Mouse (Mus musculus) forebrain, postnatal 0 days (tissue): ENCODE measurements at regions not wholly inside any gene's neighbourhood (a gene's known extent, or its start where the extent isn't known, plus 50 kb on each side); places are given as distances from the start of the nearest gene placed in this dataset.
"Not testable (repeated sequence)": the region's sequence is repeated elsewhere in the genome, so short reads cannot be mapped to it uniquely, and the experiment has no call there.

Source experiments
- ATAC-seq: fragments of 200-750 bp; cut with Nextera tagmentation; 2 replicates; pipeline ENCODE4 v1.8.0; 2017; ENCODE audit warnings: mild to moderate bottlenecking, moderate library complexity
- DNase-seq: peaks from one replicate; pipeline ENCODE4 v3.0.0-alpha.2; 2015
- H3K27ac ChIP-seq: fragments of 300-500 bp; sonication (generic); 2 replicates; pipeline ENCODE4 v1.5.1; 2014; ENCODE audit warnings: low read depth, mild to moderate bottlenecking, antibody characterized with exemption, low read length, moderate library complexity, mixed read lengths
- H3K27me3 ChIP-seq: fragments of 300-500 bp; sonication (generic); 2 replicates; pipeline ENCODE4 v1.6.1; 2014; ENCODE audit warnings: mild to moderate bottlenecking, low read length, mixed read lengths; ENCODE audit not compliant: insufficient read depth
- H3K36me3 ChIP-seq: fragments of 300-500 bp; sonication (generic); 2 replicates; pipeline ENCODE4 v1.6.1; 2014; ENCODE audit warnings: mild to moderate bottlenecking, moderate library complexity; ENCODE audit not compliant: insufficient read depth
- H3K4me1 ChIP-seq: fragments of 300-500 bp; sonication (generic); 2 replicates; pipeline ENCODE4 v1.6.1; 2014; ENCODE audit warnings: antibody characterized with exemption; ENCODE audit not compliant: insufficient read depth
- H3K4me2 ChIP-seq: fragments of 300-500 bp; sonication (generic); 2 replicates; pipeline ENCODE4 v1.6.1; 2014; ENCODE audit warnings: low read depth, mild to moderate bottlenecking, moderate library complexity
- H3K4me3 ChIP-seq: fragments of 300-500 bp; sonication (generic); 2 replicates; pipeline ENCODE4 v1.5.1; 2014; ENCODE audit warnings: low read depth, low read length, mixed read lengths
- H3K9ac ChIP-seq: fragments of 300-500 bp; sonication (generic); 2 replicates; pipeline ENCODE4 v1.6.1; 2014; ENCODE audit warnings: mild to moderate bottlenecking
- H3K9me3 ChIP-seq: fragments of 300-500 bp; sonication (generic); 2 replicates; pipeline ENCODE4 v1.6.1; 2016; ENCODE audit warnings: low read length
- CTCF ChIP-seq: sonication (generic); IDR thresholded peaks from 2 replicates; pipeline ENCODE4 v1.5.1; 2016; ENCODE audit warnings: antibody characterized with exemption, control low read depth, low read depth
- WGBS: fragments of 180-500 bp; shearing (Covaris S2); extraction: QIAGEN DNeasy Blood & Tissue Kit; methylation state at CpG from one replicate; pipeline ENCODE4 v1.1.7; 2014; 5-methylcytosine and 5-hydroxymethylcytosine counted together

GRCm38 (mm10) chr12:47164031-47164717 is 345.4 kb upstream of the Nova1 start:
- H3K27ac ChIP-seq: 0 out of 2 replicates have a peak overlapping the region, but pooled peaks have one; percentile 0
- peak overlapping the region; percentile 46 for H3K9ac ChIP-seq
- ATAC-seq (peak; percentile 95), DNase-seq (peak; percentile 81)
- no peaks in the 10 kb centered on the region; the same call in 1 of the 2 replicates for H3K27me3 ChIP-seq
- H3K4me2 ChIP-seq: peak overlapping the region; percentile 34
- WGBS: 4% methylated on average over 15 of the region's 15 CpGs
- H3K36me3 ChIP-seq: no peaks in the 10 kb centered on the region
- H3K9me3 ChIP-seq: no peaks in the 10 kb centered on the region
- TF ChIP-seq CTCF: no peak
- H3K4me3 ChIP-seq: peak overlapping the region; percentile 28
- H3K4me1 ChIP-seq: no peaks in the 10 kb centered on the region; the same call in 1 of the 2 replicates

GRCm38 (mm10) chr12:47163171-47163570 is 344.4 kb upstream of the Nova1 start:
- H3K27me3 ChIP-seq: no peaks in the 10 kb centered on the region
- peak overlapping the region; percentile 19; the same call in 1 of the 2 replicates for H3K4me2 ChIP-seq
- ATAC-seq (no peak), DNase-seq (peak; percentile 39)
- H3K4me1 ChIP-seq: no peaks in the 10 kb centered on the region; the same call in 1 of the 2 replicates
- TF ChIP-seq CTCF: no peak
- WGBS: 5% methylated on average over 1 of the region's 1 CpGs
- no peak overlapping the region for H3K4me3 ChIP-seq
- H3K9ac ChIP-seq: no peak overlapping the region
- no peaks in the 10 kb centered on the region for H3K9me3 ChIP-seq
- no peaks in the 10 kb centered on the region for H3K36me3 ChIP-seq
- H3K27ac ChIP-seq: no peak overlapping the region

GRCm38 (mm10) chr12:47162624-47163151 is 344.0 kb upstream of the Nova1 start:
- Histone ChIP-seq H3K27ac (no peak overlapping the region), H3K4me3 (no peak overlapping the region), H3K27me3 (no peaks in the 10 kb centered on the region), H3K4me2 (no peak overlapping the region; the same call in 1 of the 2 replicates), H3K9ac (no peak overlapping the region), H3K4me1 (no peaks in the 10 kb centered on the region; the same call in 1 of the 2 replicates), H3K9me3 (no peaks in the 10 kb centered on the region), H3K36me3 (no peaks in the 10 kb centered on the region)
- DNase-seq (peak; percentile 22), ATAC-seq (peak; percentile 30; the same call in 1 of the 2 replicates)
- TF ChIP-seq CTCF: no peak
- 7% methylated on average over 6 of the region's 6 CpGs for WGBS

- DNase-seq: peak; percentile 1
- H3K36me3 ChIP-seq: no peaks in the 10 kb centered on the region
- no peaks in the 10 kb centered on the region for H3K27me3 ChIP-seq
- no peak for TF ChIP-seq CTCF
- no peak overlapping the region for H3K4me3 ChIP-seq
- H3K9me3 ChIP-seq: no peaks in the 10 kb centered on the region
- ATAC-seq: no peak
- no peak overlapping the region for H3K4me2 ChIP-seq
- H3K4me1 ChIP-seq: no peaks in the 10 kb centered on the region; the same call in 1 of the 2 replicates
- 60% methylated on average over 1 of the region's 1 CpGs for WGBS
- H3K9ac ChIP-seq: no peak overlapping the region
- no peak overlapping the region for H3K27ac ChIP-seq
These were observed 341.9 kb upstream of the Nova1 start for GRCm38 (mm10) chr12:47160626-47161025.

GRCm38 (mm10) chr12:47155916-47156315 is 337.2 kb upstream of the Nova1 start:
- WGBS: 35% methylated on average over 3 of the region's 3 CpGs
- not testable (repeated sequence) for H3K4me1 ChIP-seq, H3K27ac ChIP-seq, H3K9ac ChIP-seq, H3K9me3 ChIP-seq, H3K27me3 ChIP-seq, H3K4me3 ChIP-seq, H3K36me3 ChIP-seq, ATAC-seq, DNase-seq, H3K4me2 ChIP-seq

GRCm38 (mm10) chr12:47140677-47141076 is 321.9 kb upstream of the Nova1 start:
- Histone ChIP-seq H3K4me2 (no peak overlapping the region), H3K4me3 (no peak overlapping the region), H3K36me3 (no peaks in the 10 kb centered on the region), H3K4me1 (no peaks in the 10 kb centered on the region), H3K9me3 (no peaks in the 10 kb centered on the region), H3K27ac (no peak overlapping the region), H3K27me3 (no peaks in the 10 kb centered on the region), H3K9ac (no peak overlapping the region)
- 39% methylated on average over 4 of the region's 4 CpGs for WGBS
- DNase-seq (no peak), ATAC-seq (no peak)
- no peak for TF ChIP-seq CTCF

GRCm38 (mm10) chr12:47129821-47130220 is 311.1 kb upstream of the Nova1 start:
- no peaks in the 10 kb centered on the region for H3K4me1 ChIP-seq
- H3K9ac ChIP-seq: no peak overlapping the region
- no peak overlapping the region for H3K27ac ChIP-seq
- H3K9me3 ChIP-seq: no peaks in the 10 kb centered on the region
- H3K36me3 ChIP-seq: no peaks in the 10 kb centered on the region
- no peak overlapping the region for H3K4me3 ChIP-seq
- ATAC-seq (no peak), DNase-seq (no peak)
- WGBS: 86% methylated on average over 9 of the region's 9 CpGs
- TF ChIP-seq CTCF: no peak
- H3K27me3 ChIP-seq: no peaks in the 10 kb centered on the region
- H3K4me2 ChIP-seq: no peak overlapping the region
